Comparison of ENCODE assay signal across 33 mouse cellular contexts in the genomic region with DNA sequence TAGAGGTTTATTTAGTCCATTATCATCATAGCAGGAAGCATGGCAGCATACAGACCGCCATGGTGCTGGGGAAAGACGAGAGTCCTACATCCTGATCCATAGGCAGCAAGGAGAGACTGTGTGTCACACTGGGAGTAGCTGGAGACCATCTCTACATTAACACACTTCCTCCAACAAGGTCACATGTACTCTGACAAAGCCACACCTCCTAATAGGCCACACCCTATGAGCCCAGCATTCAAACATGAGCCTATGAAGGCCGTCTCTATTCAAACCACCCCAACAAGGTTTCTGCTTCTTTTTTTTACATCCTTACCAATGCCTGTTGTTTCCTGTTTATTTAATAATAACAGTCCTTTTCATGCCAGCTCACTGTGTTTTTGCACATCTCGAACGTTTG.
"Had no signal": no experiment of that assay in that cellular context is flagged by ENCODE, and none has a peak within 500 bp of the region (broad histone marks: within the 10 kb centered on the region; RNA-seq: fewer than 3 reads in every experiment).

No protein-coding gene starts in this region.

- H3K36me3 ChIP-seq: heart, embryonic 12.5 days; heart, embryonic 13.5 days; heart, embryonic 15.5 days; hindbrain, embryonic 10.5 days; hindbrain, embryonic 12.5 days; hindbrain, embryonic 13.5 days; hindbrain, embryonic 15.5 days; intestine, embryonic 15.5 days; kidney, embryonic 15.5 days had no signal

- H3K4me1 ChIP-seq: heart, embryonic 12.5 days; heart, embryonic 13.5 days; heart, embryonic 15.5 days; hindbrain, embryonic 10.5 days; hindbrain, embryonic 12.5 days; hindbrain, embryonic 13.5 days; hindbrain, embryonic 15.5 days; intestine, embryonic 15.5 days; kidney, embryonic 15.5 days had no signal

- H3K4me3 ChIP-seq: heart, embryonic 12.5 days; heart, embryonic 13.5 days; heart, embryonic 15.5 days; hindbrain, embryonic 10.5 days; hindbrain, embryonic 12.5 days; hindbrain, embryonic 13.5 days; hindbrain, embryonic 15.5 days; intestine, embryonic 15.5 days; kidney, embryonic 15.5 days; layer of hippocampus, adult 2 months; left cerebral cortex, adult 2 months had no signal

- H3K27me3 ChIP-seq: heart, embryonic 12.5 days; heart, embryonic 13.5 days; heart, embryonic 15.5 days; hindbrain, embryonic 12.5 days; hindbrain, embryonic 13.5 days; hindbrain, embryonic 15.5 days; intestine, embryonic 15.5 days; kidney, embryonic 15.5 days had no signal

- H3K27ac ChIP-seq: heart, embryonic 13.5 days; heart, embryonic 15.5 days; hindbrain, embryonic 10.5 days; hindbrain, embryonic 12.5 days; hindbrain, embryonic 13.5 days; hindbrain, embryonic 14.5 days; hindbrain, embryonic 15.5 days; hindbrain, postnatal 0 days; intestine, embryonic 15.5 days; kidney, embryonic 15.5 days; kidney, postnatal 0 days; layer of hippocampus, adult 2 months; left cerebral cortex, adult 2 months had no signal

- DNase-seq: heart, postnatal 10 days; heart, postnatal 14 days; heart, postnatal 36 days; heart, postnatal 4 days; kidney, adult 11 months; kidney, adult 18-20 months; kidney, adult 8-10 months; kidney, adult 9 months; kidney, postnatal 10 days; kidney, postnatal 14 days; kidney, postnatal 25 days; kidney, postnatal 36 days; kidney, postnatal 4 days; layer of hippocampus, adult 9-11 months; layer of hippocampus, postnatal 36 days had no signal

- ATAC-seq: hindbrain, embryonic 16.5 days; hindbrain, postnatal 0 days; inflammation-experienced regulatory T-cells, adult 6 months; intestine, embryonic 15.5 days; intestine, embryonic 16.5 days; intestine, postnatal 0 days had no signal
